Mouse (Mus musculus): ENCODE data around the gene Gm3448. TPM values are rescaled to one million over a fixed set of nuclear protein-coding genes. Genes with fewer than 3 reads are reported as not detected.
"Not testable (repeated sequence)": the region's sequence is repeated elsewhere in the genome, so short reads cannot be mapped to it uniquely, and the experiment has no call there.

Gm3448 gene
- polyA plus RNA-seq (2012; rRNA removed), result 3.7 and 5.0 TPM in 2 replicates

DNA sequence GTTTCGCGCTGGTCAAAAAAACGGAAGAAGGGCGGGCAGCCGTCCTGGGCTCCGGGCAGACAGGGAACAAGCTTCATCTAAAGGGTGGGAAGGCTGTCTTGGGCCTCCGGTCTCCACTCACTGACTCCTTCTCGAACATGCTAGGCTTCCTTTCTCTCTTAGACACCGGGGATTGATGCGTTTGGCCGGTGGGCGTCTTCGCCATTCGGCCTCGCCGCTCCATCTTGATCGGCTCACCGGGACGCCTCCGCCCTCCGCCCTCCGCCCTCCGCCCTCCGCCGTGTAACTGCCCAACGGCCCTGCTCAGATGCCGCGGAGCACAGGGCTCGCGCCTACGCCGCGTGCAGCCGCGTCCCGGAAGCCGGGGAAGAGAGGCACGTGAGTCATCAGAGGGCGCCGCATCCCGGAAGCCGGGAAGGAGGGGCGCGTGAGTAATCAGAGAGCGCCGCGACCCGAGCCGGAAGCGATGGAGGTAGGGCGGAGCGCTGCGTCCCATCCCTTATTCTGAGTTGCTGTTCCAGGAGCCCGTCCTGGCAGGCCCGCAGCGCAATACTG lies at the start of gene Gm3448, which contains the start of the genes Ermard and Tcte3:
TSS of gene Gm3448 (minus strand) at position 363 of the 555 bp plus-strand sequence.
TSS of gene Ermard (plus strand) at position 34 of the 555 bp plus-strand sequence.
TSS of gene Tcte3 (minus strand) at position 314 of the 555 bp plus-strand sequence.
- not testable (repeated sequence) for H3K4me3 ChIP-seq (ENCODE audit: insufficient read depth, low read length); H3K4me1 ChIP-seq (ENCODE audit: control insufficient read depth, insufficient read depth, low read length); H3K27ac ChIP-seq (ENCODE audit: insufficient read depth, low read length)

DNA sequence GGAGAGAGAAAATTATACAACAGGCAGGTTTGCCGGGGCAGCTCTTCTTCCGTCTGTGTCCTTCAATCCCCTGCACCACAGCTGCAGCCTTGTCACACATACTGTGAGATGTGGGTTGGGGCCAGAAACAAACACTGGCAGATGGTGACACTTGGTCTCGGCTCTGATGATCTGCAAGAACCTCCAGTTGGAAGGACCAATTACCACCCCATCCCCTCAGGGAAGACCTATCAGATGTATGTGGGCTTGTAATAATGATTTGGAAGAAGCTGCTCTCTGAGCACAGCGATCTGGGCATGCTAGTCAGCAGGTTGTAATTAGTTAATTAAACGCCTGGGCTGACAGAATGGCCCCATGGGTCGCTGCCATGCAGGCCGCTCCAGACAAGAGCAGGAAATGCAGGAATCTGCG lies 47.3 kb upstream of the Gm3448 start:
- no peaks in the 10 kb centered on the region for H3K4me1 ChIP-seq (ENCODE audit: control insufficient read depth, insufficient read depth, low read length)
- no peak overlapping the region for H3K27ac ChIP-seq (ENCODE audit: insufficient read depth, low read length)
- no peak for TF ChIP-seq CTCF (IDR thresholded peaks at IDR 0.05; ENCODE audit: extremely low read depth, insufficient read depth, low read length)
- H3K4me3 ChIP-seq (ENCODE audit: insufficient read depth, low read length), result no peak overlapping the region

- Histone ChIP-seq H3K27ac (ENCODE audit: insufficient read depth, low read length) (no peak overlapping the region), H3K4me3 (ENCODE audit: insufficient read depth, low read length) (no peak overlapping the region)
- TF ChIP-seq CTCF (IDR thresholded peaks at IDR 0.05; ENCODE audit: extremely low read depth, insufficient read depth, low read length) (no peak), POLR2A (IDR thresholded peaks at IDR 0.05; ENCODE audit: extremely low read depth, insufficient read depth, low read length) (no peak)
Measured at GRCm38 (mm10) chr17:15088166-15088565, 46.8 kb upstream of the Gm3448 start.

DNA sequence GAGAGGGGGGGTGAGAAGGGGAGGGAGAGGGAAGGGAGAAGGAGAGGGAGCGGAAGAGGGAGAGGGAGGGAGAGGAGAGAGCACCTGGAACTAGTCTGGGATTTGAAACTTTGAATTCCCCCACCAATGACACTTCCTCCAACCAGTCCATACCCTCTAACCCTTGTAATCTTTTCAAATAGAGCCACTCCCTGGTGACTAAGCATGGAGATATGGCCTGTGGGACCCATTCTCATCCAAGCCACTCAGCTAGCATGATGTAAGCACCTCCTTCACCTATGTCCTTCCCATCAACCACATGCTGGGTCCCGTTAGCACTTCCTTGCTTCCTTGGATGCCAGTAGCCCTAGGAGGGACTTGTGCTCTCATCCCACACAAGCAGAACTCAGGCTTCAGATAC lies 43.7 kb upstream of the Gm3448 start:
- Histone ChIP-seq H3K4me1 (ENCODE audit: control insufficient read depth, insufficient read depth, low read length) (no peaks in the 10 kb centered on the region), H3K27ac (ENCODE audit: insufficient read depth, low read length) (no peak overlapping the region), H3K4me3 (ENCODE audit: insufficient read depth, low read length) (no peak overlapping the region)
- TF ChIP-seq CTCF (IDR thresholded peaks at IDR 0.05; ENCODE audit: extremely low read depth, insufficient read depth, low read length) (no peak), POLR2A (IDR thresholded peaks at IDR 0.05; ENCODE audit: extremely low read depth, insufficient read depth, low read length) (no peak)

More at GRCm38 (mm10) chr17:15088166-15088565, 46.8 kb upstream of the Gm3448 start:
- no peaks in the 10 kb centered on the region for H3K4me1 ChIP-seq (ENCODE audit: control insufficient read depth, insufficient read depth, low read length)

- Histone ChIP-seq H3K4me3 (ENCODE audit: insufficient read depth, low read length) (no peak overlapping the region), H3K4me1 (ENCODE audit: control insufficient read depth, insufficient read depth, low read length) (no peaks in the 10 kb centered on the region), H3K27ac (ENCODE audit: insufficient read depth, low read length) (no peak overlapping the region)
- TF ChIP-seq POLR2A (IDR thresholded peaks at IDR 0.05; ENCODE audit: extremely low read depth, insufficient read depth, low read length), result no peak
- TF ChIP-seq CTCF (IDR thresholded peaks at IDR 0.05; ENCODE audit: extremely low read depth, insufficient read depth, low read length), result no peak
Measured at GRCm38 (mm10) chr17:15084226-15084848, 43.0 kb upstream of the Gm3448 start.

DNA sequence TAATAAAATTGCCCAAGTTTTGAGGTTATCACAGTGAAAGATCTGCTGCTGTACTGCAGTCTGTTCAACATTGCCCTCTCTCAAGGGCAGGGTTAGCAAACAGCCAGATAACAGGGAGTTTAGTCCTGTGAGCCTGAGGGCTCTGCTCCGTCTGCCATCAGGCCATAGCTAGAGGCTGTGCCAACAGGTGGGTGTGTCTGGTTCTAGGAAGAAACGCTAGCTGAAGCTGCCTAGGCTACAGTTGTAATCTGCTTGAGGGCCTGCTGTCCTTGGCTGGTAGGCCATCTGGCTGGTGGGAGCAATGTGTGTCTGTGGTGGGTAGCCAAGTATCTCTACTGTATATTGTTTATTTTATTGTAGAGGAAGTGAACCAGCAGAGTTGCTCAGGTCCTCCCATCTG lies 36.2 kb upstream of the Gm3448 start:
- Histone ChIP-seq H3K27ac (ENCODE audit: insufficient read depth, low read length) (no peak overlapping the region), H3K4me1 (ENCODE audit: control insufficient read depth, insufficient read depth, low read length) (no peaks in the 10 kb centered on the region), H3K4me3 (ENCODE audit: insufficient read depth, low read length) (no peak overlapping the region)
- TF ChIP-seq CTCF (IDR thresholded peaks at IDR 0.05; ENCODE audit: extremely low read depth, insufficient read depth, low read length) (no peak), POLR2A (IDR thresholded peaks at IDR 0.05; ENCODE audit: extremely low read depth, insufficient read depth, low read length) (no peak)

DNA sequence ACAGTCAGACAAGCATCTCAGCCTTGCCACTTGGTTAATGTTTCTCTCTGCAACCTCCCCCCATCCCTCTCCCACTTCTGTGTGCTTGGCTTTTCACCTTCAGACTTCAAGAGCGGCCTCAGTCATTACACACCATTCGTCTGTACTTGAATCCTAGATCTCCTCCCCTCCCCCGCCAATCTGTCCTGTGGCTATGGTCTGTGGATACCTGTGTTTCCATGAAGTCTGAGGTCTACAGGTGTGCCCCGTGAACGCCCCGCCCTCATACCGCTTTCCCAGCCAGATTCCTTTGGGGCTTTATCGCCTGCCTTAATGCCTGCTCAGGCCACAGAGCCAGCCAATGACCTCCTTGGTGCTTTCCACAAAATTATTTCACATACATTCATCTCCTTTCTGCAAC lies 33.7 kb upstream of the Gm3448 start:
- no peaks in the 10 kb centered on the region for H3K4me1 ChIP-seq (ENCODE audit: control insufficient read depth, insufficient read depth, low read length)
- no peak overlapping the region for H3K27ac ChIP-seq (ENCODE audit: insufficient read depth, low read length)
- no peak overlapping the region for H3K4me3 ChIP-seq (ENCODE audit: insufficient read depth, low read length)
- no peak for TF ChIP-seq POLR2A (IDR thresholded peaks at IDR 0.05; ENCODE audit: extremely low read depth, insufficient read depth, low read length)
- no peak for TF ChIP-seq CTCF (IDR thresholded peaks at IDR 0.05; ENCODE audit: extremely low read depth, insufficient read depth, low read length)

GRCm38 (mm10) chr17:15072211-15072610 lies 30.9 kb upstream of the Gm3448 start:
- Histone ChIP-seq H3K4me3 (ENCODE audit: insufficient read depth, low read length) (no peak overlapping the region), H3K4me1 (ENCODE audit: control insufficient read depth, insufficient read depth, low read length) (no peaks in the 10 kb centered on the region), H3K27ac (ENCODE audit: insufficient read depth, low read length) (no peak overlapping the region)
- TF ChIP-seq CTCF (IDR thresholded peaks at IDR 0.05; ENCODE audit: extremely low read depth, insufficient read depth, low read length), result no peak

- no peak for TF ChIP-seq POLR2A (IDR thresholded peaks at IDR 0.05; ENCODE audit: extremely low read depth, insufficient read depth, low read length)
- TF ChIP-seq CTCF (IDR thresholded peaks at IDR 0.05; ENCODE audit: extremely low read depth, insufficient read depth, low read length), result no peak
Measured at GRCm38 (mm10) chr17:15069124-15069523, 27.8 kb upstream of the Gm3448 start.

DNA sequence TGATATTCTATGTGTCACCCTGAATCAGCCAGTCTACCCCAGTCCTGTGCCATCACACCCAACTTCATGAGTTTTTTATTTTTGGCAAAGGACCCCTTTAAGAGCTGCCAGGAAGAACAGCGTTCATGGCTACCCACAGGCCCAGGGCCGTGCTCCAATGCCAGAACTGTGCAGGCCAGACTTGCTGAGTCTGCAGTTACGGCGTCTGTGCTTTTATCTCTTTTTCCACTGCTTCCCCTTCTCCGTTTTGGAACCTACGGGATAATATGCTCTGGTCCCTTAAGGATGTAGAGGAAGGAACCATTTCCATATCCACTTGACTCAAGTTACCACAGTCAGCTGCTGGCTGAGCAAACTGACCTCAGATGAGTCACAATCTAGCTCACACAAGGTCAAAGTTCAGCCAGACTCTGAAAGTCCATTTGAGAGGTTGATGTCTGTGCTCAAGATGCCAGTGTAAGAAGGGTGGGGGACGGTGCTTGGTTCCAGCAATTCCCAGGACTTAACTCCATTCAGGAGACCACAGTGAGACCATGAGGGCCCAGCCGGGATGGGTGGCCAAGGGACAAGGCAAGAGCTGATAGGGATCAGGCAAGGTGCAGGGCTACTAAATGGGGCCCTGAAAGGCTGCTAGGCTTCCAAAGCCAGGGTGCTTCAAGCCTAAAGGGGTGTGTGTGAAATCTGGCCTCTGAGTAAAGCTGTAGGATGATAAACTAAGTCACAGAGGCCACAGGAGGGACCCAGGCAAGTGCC lies 26.9 kb upstream of the Gm3448 start:
- no peak overlapping the region for H3K27ac ChIP-seq (ENCODE audit: insufficient read depth, low read length)
- TF ChIP-seq POLR2A (IDR thresholded peaks at IDR 0.05; ENCODE audit: extremely low read depth, insufficient read depth, low read length) (no peak), CTCF (IDR thresholded peaks at IDR 0.05; ENCODE audit: extremely low read depth, insufficient read depth, low read length) (no peak)
- H3K4me3 ChIP-seq (ENCODE audit: insufficient read depth, low read length), result no peak overlapping the region
- H3K4me1 ChIP-seq (ENCODE audit: control insufficient read depth, insufficient read depth, low read length), result peaks cover 3% of the 10 kb centered on the region; the same call in 1 of the 2 replicates

More at GRCm38 (mm10) chr17:15069124-15069523, 27.8 kb upstream of the Gm3448 start:
- H3K4me3 ChIP-seq (ENCODE audit: insufficient read depth, low read length), result no peak overlapping the region
- no peak overlapping the region for H3K27ac ChIP-seq (ENCODE audit: insufficient read depth, low read length)
- H3K4me1 ChIP-seq (ENCODE audit: control insufficient read depth, insufficient read depth, low read length), result peaks cover 3% of the 10 kb centered on the region; the same call in 1 of the 2 replicates
